Mouse (Mus musculus) kidney, adult 9 months (tissue): ENCODE results near the gene Dtx1.

Experiments used
- DNase-seq: peaks from one replicate; pipeline ENCODE4 v3.0.0; 2022

The Dtx1 gene

DNA sequence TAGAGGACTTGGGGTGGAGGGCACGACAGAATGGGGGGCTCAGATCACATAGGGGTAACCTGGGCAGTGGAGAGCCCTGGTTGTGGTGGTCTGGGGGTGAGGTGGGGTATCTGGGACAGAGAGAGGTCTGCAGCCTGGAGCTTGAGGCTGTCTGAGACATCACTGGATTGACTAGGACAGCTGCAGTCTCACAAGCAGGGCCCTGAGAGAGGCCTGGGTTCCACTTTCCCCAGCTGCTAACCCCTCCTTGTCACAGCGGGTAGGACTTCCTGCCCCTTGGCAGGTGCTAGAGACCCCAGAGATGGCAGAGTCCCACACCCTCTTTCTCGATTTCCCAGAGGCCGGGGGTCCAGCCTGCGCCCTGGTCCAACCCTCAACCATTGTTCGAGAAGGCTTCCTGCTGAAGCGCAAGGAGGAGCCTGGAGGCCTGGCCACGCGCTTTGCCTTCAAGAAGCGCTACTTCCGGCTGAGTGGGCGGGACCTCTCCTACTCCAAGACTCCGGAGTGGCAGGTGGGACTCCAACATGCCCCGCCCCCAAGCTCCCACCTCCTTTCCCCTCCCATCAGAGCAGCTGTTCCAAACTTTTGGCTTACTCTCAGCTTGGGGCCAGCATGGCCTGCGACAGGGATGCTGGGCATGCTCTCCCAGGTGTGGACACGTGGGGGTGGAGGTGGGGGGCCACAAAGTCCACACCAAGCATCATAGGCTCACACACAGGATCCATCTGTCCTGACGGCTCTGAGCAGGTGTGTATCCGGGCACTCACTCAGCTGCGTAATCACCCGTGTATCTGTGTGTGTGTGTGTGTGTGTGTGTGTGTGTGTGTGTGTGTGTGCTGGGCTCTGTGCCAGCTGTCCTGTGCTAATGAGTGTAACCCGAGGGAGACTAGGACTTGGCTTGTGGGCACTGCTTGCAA is 37.2 kb downstream of the Dtx1 start:
- DNase-seq = no peak

DNA sequence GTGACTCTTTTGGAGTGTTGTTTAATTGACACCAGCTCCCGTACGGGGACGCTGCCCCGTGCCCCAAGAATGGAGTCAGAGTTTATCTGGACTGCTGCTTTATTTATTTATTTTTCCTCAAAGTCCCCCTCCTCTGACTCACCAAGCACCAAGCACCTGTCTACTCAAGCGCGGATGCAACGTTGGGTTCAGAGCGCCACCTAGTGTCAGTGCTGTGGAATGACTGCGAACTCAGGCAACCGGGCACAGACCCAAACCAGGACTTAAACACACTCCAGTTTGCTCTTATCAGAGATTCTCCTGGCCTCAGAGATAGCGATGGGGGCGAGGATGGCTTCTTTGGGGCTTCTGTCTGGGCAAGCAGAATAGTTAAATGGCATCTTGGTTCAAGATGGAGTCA is 38.1 kb downstream of the Dtx1 start:
- DNase-seq = peak; percentile 65

DNA sequence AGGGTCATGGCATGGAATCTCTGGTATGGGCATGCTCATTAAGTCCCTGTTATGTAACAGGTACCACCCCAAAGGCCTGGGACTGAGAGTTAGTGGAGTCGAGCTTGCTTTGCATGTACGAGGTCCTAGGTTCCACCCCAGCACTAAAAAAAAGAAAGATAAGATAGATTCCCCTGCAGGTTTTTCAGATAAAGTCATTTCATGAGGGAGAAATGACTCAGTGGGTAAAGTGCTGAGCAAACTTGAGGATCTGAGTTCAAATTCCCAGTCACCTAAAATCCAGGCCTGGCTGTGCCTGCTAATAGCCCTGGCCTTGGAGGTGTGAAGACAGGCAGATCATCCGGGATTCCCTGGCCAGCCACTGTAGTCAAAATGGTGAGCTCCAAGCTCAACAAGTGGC is 39.9 kb downstream of the Dtx1 start:
- no peak for DNase-seq

DNA sequence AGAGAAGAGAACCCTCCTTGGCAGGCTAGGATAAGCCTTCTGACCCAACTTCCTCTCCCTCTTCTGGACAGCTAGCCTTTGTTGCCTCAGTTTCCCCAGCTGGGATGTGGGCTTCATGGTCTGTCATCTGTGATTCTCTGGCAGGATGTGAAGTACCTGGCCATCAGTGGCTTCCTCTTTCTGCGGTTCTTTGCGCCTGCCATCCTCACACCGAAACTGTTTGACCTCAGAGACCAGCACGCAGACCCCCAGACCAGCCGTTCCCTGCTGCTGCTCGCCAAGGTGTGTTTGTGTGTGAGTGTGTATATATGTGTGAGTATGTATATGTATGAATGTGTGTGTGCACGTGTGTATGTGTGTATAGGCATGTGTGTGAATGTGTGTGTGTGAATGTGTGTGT is 41.6 kb downstream of the Dtx1 start:
- no peak for DNase-seq

DNA sequence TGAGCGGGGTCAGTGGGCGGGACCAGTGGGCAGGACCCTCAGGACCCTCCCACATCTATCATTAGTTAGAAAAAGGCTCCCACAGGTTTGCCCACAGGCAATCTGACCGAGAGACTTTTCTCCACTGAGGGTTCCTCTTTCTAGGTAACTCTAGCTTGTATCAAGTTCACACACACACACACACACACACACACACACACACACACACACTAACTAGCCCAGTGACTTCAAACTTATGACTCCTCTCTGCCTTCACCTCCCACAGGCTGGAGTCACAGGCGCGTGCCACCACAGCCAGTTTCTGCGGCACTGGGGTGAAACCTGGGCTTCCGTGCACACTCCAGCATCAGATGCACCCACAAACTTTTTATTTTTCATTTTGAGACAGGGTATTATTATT is 43.0 kb downstream of the Dtx1 start:
- DNase-seq = no peak

DNA sequence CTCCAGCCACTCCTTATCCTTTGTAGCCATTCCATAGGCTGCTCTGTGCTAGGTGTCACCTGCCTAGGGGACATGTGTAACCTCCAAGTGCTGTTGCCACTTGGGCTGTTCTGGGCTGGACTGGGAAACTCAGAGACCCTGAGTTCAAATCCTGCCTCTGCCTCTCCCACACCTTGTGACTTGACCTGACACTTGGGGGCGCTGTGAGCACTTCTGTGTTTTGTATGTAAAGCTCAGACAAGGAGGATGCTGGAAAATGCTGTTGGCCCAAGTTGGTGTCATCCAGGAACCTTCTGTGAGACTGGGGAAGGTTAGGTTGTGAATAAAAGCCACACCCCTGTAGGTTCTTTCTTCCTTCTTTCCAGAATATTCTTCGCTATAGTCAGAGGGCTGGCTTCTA is 46.8 kb downstream of the Dtx1 start:
- no peak for DNase-seq

DNA sequence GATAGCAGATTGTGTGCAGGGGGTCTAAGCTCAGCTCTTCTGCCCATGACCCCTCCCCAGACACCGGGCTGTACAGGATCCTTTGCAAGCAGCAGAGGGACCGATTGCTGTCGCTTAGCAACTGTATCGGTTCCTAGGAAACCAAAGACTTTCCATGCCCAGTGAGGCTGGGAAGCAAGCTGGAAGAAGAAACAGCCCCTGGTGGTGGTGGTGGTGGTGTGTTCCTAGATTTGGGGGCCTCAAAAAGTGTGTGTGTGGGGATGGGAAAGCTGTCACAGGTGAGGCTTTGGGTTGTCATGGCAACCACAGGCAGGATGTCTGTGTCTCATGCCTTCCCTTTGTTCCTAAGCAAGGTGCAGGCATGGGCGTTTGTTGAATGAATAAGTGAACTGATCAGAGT is 50.9 kb downstream of the Dtx1 start:
- no peak for DNase-seq

DNA sequence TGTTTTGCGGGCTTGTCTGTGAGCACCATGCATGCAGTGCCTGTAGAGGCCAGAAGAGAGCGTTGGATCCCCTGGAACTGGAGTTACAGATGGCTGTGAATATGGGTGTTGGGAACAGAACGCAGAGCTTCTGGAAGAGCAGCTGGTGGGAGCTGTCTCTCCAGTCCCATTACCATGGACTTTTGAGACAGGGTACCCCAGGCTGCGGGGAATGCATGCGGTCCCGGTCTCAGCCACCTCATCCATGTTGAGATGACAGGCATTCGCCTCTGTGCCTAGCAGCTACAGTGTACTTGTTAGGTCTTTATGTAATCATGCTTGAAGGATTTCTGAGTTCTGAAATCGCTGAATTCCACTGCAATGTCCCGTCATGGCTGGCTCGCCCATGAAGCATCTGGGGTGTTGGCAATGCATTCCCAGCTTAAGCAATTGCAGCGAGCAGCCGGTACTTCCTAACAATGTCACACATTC is 55.4 kb downstream of the Dtx1 start:
- DNase-seq = no peak

DNA sequence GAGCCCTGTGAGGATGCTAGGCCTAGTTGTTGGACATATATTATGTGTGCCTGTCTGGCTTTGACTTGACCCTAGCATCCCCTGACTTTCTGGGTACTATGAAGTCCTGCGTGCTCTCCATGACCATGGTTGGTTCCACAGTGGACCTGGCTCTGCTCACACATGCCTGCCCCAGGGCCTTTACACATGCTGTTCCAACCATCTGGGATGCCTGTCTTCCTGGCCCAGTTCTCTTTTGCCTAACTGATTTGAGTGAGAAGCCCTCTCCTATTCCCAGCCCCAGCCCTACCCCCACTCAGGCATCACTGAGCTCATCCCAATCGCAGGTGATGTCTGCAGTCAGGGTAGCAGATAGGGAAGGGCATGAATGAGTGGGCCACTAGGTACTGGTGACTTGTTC is 57.9 kb downstream of the Dtx1 start:
- no peak for DNase-seq

DNA sequence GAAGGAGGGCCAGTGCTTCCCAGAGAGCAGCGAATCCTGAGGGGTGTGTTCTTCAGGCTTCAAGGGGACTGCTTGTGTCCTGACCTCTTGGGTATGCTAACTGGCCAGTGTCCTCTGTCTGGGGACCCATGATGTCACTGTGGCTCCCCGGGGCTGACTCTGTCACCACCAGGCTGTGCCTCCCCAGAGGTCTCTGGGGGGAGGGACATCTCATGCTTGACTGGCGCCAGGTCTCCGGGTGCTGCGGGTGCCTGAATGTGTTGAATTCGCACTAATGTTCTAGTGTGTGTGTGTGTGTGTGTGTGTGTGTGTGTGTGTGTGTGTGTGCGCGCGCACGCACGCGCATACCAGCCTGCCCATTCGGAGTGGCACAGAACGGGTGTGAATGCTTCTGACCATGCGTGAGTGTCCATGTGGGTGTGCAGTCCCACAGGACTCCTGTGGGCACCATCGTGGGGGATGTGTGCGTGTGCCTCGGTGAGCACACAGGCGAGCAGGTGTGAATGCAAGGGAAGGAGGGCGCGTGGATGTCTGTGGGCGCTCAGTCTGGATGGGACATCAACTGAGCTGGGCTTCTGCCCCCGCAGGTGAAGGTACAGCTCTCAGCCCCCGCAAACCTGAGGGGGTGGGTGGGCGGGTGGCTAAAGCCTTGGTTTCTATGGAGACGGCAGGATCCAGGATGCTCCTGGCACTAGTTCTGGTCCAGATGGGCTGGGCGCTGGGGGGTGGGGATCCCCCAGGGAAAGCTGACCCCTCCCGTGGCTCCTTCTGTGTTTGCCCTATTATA is 58.6 kb downstream of the Dtx1 start:
- DNase-seq = no peak

DNA sequence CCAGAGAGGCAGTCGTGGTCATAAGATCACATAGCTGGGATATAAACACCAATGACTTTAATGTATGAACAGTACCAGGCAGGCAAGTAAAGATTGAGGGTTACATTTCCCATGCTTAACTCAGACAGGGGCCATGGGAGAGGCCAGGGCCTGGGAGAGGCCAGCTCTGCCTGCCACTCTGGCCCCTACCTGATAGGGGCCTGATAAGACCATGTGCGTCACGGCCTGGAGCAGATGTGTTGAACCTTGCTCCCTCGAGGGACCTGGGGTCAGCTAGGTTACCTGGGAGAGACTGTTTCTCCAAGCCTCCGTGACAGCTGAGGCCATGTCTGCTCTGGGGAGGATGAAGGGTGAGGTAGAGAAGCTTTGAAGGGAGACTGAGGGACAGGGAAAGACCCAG is 60.5 kb downstream of the Dtx1 start:
- DNase-seq = no peak

DNA sequence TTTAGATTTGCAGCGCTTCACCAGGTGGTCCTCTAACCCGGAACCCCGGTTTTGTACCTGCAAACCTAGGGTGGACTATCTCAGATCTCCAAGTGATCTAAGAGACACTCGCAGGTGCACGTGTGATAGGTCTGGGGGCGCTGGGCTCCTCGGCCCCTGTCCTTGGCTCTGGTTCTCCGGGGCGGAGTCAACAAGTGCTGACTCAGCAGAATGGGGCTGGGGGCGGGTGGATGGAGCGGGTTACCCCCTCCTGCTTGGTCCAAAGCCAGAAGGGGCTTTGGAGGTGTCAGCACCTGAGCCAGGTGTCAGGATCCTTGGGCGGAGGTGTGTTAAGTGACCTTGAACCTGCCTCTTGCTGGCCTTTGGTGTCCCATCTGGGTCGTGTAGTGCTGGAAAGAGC is 61.8 kb downstream of the Dtx1 start:
- no peak for DNase-seq

DNA sequence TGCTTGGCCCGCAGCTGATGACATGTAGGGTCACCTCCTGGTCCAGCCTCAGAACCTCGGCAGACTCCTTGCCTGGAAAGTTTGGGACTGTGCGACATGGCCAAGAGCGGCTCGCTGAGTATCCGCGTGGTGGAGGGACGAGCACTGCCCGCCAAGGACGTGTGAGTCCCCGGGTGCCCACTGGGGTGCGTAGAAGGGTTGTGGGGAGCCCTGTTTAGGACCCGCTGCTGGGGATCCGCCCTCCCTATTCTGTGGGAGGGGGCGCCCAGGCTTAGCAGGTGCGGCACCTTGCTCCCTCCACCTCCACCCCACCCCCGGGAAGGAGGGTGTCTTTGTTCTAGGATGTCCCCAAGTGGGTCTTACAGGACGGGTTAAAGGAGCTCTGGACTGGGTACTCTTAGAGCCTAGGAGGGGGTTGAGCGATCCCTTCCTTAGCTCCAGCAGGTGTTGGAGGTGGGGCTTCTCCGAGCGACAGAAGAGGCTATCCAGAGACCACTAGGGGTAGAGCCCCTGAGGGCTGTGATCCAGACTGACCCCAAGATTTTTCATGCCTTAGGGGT is 62.3 kb downstream of the Dtx1 start:
- no peak for DNase-seq

DNA sequence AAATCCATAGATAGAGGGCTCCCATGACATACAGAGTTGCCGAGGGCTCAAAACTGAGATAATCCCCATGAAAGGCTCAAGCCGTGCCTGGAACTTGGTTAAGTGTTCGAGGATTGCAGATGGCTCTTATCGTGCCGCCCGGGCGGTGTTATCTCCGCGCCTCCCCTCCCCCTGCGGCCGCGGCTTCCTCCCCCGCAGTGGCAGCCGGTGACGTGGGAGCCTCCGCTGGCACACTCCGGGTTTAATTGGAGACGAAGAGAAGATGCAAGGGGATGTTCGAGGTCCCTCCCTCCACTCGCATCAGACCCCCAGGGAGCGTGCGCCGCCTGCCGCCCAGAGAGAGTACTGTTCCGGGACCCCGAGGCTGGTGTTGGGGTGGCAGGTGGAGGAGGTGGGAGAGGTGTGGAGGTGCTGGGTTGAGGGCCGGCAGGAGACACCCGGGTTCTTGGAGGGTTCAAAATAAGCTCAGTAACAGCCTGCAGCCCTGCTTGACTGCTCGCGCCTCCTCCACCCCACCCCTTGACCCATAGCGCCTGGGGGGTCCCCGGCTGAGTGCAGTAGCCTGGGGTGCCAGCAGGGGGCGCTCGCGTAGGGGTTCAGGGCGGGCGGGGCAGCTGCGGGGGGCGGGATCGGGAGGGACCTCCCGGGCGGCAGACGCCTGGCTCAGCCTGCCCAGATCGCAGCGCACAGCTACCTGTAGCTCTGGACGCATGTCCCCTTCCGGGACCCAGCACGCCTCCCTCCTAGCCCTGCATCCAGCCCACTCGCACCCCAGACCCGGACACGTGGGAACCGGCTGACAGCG is 63.0 kb downstream of the Dtx1 start, which contains the start of gene Rasal1:
TSS of gene Rasal1 (plus strand) at position 244 of the 805 bp plus-strand sequence.
- peak; percentile 21 for DNase-seq

DNA sequence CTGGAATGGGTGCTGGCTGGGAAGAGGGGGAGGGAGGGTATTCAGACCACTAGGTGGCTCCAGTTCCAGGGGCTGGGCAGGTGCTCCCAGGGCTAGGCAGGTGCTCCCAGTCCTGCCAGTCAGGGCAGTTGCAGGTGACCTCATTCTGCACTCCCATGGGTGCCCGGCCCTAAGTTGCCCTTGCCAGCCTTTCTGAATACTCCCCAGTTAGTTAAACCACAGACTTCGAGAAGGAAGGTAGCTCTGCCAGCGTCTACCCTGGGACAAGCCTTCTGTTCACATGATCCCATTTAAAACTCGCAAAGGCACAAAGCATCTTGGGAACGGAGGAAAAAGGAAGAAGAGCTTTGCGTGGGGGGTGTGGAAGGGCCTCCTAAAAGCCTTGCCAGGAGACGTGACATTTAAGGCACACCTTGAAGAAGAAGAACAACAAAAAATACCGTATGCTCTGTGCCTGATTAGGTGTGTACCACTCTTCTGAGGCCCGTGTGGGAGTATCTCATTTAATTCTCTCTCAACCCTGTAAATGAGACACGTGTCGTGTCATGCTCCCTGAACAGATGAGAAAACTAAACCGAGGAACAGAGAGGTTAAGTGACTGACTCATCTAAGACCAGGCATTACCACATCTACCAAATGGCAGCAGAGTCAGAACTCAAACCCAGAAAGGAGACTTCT is 63.8 kb downstream of the Dtx1 start:
- DNase-seq = peak; percentile 24

DNA sequence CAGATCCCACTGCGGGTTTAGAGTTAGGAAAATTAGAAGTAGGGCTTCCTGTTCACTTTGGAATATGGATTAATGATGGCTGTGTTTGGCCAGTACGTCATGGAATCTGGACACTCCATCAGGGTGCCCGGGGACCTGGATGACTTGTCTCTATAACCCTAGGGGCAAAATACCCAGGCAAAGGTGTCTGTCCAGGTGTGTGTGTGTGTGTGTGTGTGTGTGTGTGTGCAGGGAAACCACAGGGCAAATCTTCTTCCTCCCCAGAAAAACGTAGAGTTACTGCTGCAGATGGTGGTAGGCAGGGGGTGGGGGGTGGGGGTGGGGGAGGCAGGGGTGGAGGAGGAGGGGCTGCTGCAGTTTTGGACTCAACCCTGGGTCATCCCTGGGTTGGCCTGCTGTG is 64.4 kb downstream of the Dtx1 start:
- no peak for DNase-seq

DNA sequence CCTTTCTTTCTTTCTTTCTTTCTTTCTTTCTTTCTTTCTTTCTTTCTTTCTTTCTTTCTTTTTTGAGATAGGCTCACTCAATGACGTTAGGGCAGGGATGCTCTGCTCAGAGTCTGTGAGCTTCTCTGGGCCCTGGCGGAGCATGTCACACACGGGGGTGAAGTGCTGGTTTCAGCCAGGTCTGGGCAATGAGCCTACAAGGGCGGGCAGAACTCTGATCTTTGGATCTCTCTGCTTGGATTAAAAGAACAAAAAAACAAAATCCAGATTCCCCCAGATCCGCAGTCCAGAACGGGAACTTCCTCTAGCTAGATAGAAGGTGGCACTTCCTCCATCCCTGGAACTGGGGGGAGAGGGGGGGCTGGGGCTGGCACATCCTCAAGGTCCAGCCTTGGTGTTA is 65.9 kb downstream of the Dtx1 start:
- peak; percentile 78 for DNase-seq

DNA sequence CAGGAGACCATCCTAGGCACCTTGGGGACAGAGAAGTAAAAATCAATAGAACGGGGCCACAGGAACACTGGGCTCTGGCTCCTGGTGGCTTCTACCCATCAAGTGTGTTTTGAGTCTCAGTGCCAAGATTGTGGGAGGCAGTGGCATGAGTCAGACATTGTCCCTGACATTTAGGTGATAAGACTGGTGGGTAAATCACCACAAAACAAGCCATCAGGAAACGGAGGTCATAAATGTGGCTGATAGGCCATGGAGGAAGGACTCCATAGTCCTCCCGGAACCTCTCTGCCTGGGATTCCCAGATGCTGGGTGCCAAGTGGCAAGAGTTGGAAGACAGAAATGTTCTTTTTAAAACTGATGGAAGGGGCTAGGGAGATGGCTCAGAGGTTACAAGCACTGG is 67.5 kb downstream of the Dtx1 start:
- no peak for DNase-seq

DNA sequence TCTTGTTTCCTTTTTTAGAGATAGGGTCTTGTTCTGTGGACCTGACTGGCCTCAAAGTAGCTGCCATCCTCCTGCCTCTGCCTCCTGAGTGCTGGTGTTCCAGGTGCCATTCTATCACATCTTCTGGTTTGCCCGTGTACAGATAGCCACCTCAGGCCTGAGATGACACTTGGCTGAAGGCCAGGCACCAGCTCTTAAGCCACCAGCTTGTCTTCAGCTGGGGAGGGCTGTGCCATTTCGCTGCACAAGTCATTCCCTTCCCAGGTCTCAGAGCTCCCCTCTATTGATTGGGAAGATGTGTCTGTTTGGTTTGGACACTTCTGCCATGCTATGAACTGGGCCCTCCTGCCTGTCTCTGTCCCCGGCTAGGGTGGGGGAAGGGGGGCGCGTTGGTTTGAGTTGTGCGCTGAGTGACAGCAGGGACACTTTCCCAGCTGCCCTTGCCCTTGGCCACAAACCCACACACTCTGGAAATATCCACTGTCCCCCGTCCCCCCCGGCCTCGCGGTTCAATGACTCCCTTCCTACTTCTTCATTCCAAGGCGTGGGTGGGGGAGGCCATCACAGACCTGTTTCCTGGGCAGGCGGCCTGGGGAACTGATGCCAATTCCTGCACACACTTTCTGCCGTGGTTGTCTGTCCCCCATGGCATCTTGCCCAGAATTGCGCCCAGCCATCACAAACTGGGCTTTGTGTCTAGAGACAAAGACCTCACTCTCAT is 68.2 kb downstream of the Dtx1 start:
- peak; percentile 30 for DNase-seq

DNA sequence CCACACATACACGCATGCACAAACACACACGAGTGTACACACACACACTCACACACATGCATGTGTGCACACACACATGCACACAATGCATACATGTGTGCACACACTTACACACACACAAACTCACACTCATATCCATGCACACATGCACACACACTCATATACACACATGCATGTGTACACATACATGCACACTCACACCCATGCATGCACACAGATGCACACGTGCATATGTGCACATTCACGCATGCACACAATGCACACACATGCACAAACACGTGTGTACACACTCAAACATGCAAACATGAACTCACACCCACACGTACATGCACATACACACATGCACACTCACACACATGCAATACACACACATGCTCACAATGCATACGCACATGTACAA is 71.6 kb downstream of the Dtx1 start:
- DNase-seq = no peak

DNA sequence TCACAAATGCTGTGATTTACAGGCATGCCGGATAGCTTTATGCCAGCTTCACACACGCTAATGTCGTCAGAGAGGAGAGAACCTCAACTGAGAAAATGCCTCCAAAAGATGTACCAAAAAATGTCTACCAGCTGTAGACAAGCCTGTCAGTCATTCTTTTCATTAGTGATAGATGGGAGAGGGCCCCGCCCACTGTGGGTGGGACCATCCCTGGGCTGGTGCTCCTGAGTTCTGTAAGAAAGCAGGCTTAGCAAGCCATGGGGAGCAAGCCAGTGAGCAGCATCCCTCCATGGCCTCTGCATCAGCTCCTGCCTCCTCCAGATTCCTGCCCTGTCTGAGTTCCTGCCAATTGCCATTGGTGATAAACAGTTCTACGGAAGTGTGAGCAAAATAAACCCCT is 76.1 kb downstream of the Dtx1 start:
- no peak for DNase-seq

DNA sequence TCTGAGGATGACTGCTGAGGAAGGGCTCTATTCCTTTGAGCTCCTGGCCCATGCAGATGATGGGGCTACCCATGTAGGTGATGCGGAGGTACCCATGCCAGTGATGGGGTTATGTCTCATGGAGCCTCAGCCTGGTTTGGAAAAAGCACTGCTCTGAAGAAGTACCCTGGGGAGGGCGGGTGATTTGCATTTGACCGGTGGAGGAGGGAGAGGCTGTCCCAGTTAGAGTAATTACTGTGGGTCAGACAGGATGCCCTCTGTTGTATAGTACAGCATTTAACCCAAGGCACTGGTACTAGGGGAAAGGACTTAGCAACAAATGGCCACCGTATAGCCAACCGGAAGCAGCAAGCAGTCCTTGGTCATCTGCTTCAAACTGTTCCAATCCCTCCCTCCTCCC is 76.9 kb downstream of the Dtx1 start:
- no peak for DNase-seq
